In the genomic region with DNA sequence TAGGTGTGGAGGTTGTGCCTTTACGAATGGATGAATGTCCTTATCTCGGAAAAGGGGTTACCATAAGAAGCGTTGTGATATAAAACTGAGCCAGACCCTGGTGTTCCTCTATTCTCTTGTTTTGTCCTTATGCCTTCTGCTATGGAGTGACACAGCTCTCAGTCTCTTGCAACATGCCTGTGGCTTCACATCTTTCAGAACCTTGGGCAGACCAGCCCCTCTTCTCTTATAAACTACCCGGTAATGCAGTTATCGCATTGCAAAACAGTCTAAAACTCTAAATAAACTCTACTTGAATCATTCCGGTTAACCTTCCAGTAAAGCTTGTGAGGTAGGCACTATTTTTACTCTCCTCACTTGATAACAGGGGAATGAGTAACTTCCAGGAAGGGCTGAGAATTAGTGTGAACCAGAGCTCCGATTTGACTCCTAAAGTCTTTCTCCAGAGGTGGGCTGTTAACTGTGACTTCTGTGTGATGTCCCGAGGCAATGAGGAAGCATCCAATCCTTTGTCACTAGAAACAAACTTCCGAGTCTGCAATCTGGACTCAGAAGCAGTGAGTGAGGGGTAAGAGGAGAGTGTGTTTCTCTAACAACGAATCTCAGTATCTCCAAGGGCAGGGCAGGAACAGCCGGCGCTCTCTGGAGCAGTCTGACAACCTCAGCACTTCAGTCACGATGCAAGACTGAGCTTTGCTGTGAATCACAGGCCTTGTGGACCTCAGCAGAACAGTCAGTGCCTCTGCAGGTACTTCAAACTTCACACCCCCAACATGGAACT, we compare ENCODE assay signal across 9 mouse cellular contexts. TPM values are rescaled to one million over a fixed set of nuclear protein-coding genes. Genes with fewer than 3 reads are reported as not detected.
DNase-seq lines count a peak whose midpoint lies in the region; ATAC-seq and TF ChIP-seq lines count a peak whose summit lies in the region.
"Had no signal": no experiment of that assay in that cellular context is flagged by ENCODE, and none has a peak within 500 bp of the region (broad histone marks: within the 10 kb centered on the region; RNA-seq: fewer than 3 reads in every experiment).

No protein-coding gene starts in this region.

- no peak overlapping the region for H3K9ac ChIP-seq in hindbrain, embryonic 12.5 days

- H3K4me2 ChIP-seq in hindbrain, embryonic 12.5 days (replicated peaks): peak overlapping the region; percentile 48; the same call in 1 of the 2 replicates

- DNase-seq in embryo, embryonic 10.5 days (ENCODE audit: low spot score): peak; percentile 26
- DNase-seq in embryo, embryonic 9.5 days (ENCODE audit: extremely low spot score): no peak
- DNase-seq in cerebellum, postnatal 14 days: no peak
- DNase-seq in cerebellum, adult 8-10 months: no peak

- no peaks in the 10 kb centered on the region for H3K36me3 ChIP-seq in hindbrain, embryonic 12.5 days
- no peaks in the 10 kb centered on the region for H3K36me3 ChIP-seq in macrophage (ENCODE audit: inconsistent target)

- no peak for TF ChIP-seq CTCF in bone marrow macrophage, adult 2 months (IDR thresholded peaks at IDR 0.05; ENCODE audit: low read depth, low read length)

- WGBS in hindbrain, embryonic 12.5 days: 59% methylated on average over 13 of the region's 13 CpGs
- WGBS in macrophage (ENCODE audit: missing documents): 17% methylated on average over 13 of the region's 13 CpGs

- TF ChIP-seq POLR2A in bone marrow macrophage, adult 2 months (IDR thresholded peaks at IDR 0.05; ENCODE audit: borderline replicate concordance, low read depth, low read length): no peak

- H3K4me3 ChIP-seq in bone marrow macrophage, adult 2 months (ENCODE audit: insufficient read depth, low read length): no peak overlapping the region
- no peak overlapping the region for H3K4me3 ChIP-seq in hindbrain, embryonic 12.5 days
- peak overlapping the region; percentile 9; the same call in 1 of the 2 replicates for H3K4me3 ChIP-seq in macrophage (ENCODE audit: inconsistent target)

- no peak for ATAC-seq in hindbrain, embryonic 12.5 days (ENCODE audit: low FRiP score)
- no peak for ATAC-seq in inflammation-experienced regulatory T-cells, adult 6 months

- peak overlapping the region; percentile 62 for H3K27ac ChIP-seq in bone marrow macrophage, adult 2 months (ENCODE audit: insufficient read depth, low read depth, low read length)
- H3K27ac ChIP-seq in hindbrain, embryonic 12.5 days: no peak overlapping the region
- H3K27ac ChIP-seq in macrophage: peak overlapping the region; percentile 91

- H3K4me1 ChIP-seq in bone marrow macrophage, adult 2 months (ENCODE audit: control insufficient read depth, insufficient read depth, low read length): peaks cover 44% of the 10 kb centered on the region
- peaks cover 5% of the 10 kb centered on the region for H3K4me1 ChIP-seq in hindbrain, embryonic 12.5 days

- no peaks in the 10 kb centered on the region for H3K9me3 ChIP-seq in hindbrain, embryonic 12.5 days (replicated peaks)

- H3K79me2 ChIP-seq in macrophage (ENCODE audit: inconsistent target): no peaks in the 10 kb centered on the region

- 0 out of 2 replicates have a peak, but pooled peaks cover 2% of the 10 kb centered on the region for H3K27me3 ChIP-seq in hindbrain, embryonic 12.5 days

RNA-seq across cellular contexts. Expression of a gene that starts 50.9 kb away (rescaled TPM):
- not detected in 2 replicates for polyA plus RNA-seq in bone marrow macrophage, adult 2 months (2012; ENCODE audit: insufficient read depth, insufficient read length, missing spikeins)
- polyA plus RNA-seq in hindbrain, embryonic 12.5 days (2016; fragmentation: Nextera tagmentation; extraction: Ambion mirVana): not detected in 2 replicates
- not detected for total RNA-seq in macrophage (2018; cell fraction: chromatin; rRNA removed)
- not detected for total RNA-seq in macrophage (2018; cell fraction: cytosol; rRNA removed)
- not detected for total RNA-seq in macrophage (2018; cell fraction: nucleus; rRNA removed)
- polyA plus RNA-seq in macrophage (2018): not detected in 3 replicates
- not detected for polyA plus RNA-seq in inflammation-experienced regulatory T-cells, adult 6 months (2017; shearing (Covaris generic))
- total RNA-seq: adrenal gland, postnatal 14 days had no signal

RNA-seq across cellular contexts. Expression of a gene that starts 57.2 kb away (rescaled TPM):
- polyA plus RNA-seq in bone marrow macrophage, adult 2 months (2012; ENCODE audit: insufficient read depth, insufficient read length, missing spikeins): 65.5 and 72.8 TPM in 2 replicates
- polyA plus RNA-seq in hindbrain, embryonic 12.5 days (2016; fragmentation: Nextera tagmentation; extraction: Ambion mirVana): 66.3 and 69.0 TPM in 2 replicates
- total RNA-seq in macrophage (2018; cell fraction: chromatin; rRNA removed): 100 to 1,000 TPM in 15 of 26 experiments, 10 to 100 TPM in 11; 30.7 to 237 (median 121) TPM
- 10 to 100 TPM; 21.0 to 83.6 (median 68.2) TPM for total RNA-seq in macrophage (2018; cell fraction: cytosol; rRNA removed)
- total RNA-seq in macrophage (2018; cell fraction: nucleus; rRNA removed): 100 to 1,000 TPM in 11 of 26 experiments, 10 to 100 TPM in 15; 32.4 to 243 (median 74.9) TPM
- 49.5 to 59.1 TPM (median 51.3 TPM) in 3 replicates for polyA plus RNA-seq in macrophage (2018)
- 10 to 100 TPM; 48.5 to 64.8 (median 62.2) TPM for polyA plus RNA-seq in inflammation-experienced regulatory T-cells, adult 6 months (2017; shearing (Covaris generic))
